Mouse (Mus musculus) neural tube, embryonic 11.5 days (tissue): ENCODE results near the gene Top3a. TPM values are rescaled to one million over a fixed set of nuclear protein-coding genes. Genes with fewer than 3 reads are reported as not detected.

ENCODE experiments used
- ATAC-seq: fragments of 200-750 bp; cut with Nextera tagmentation; 2 replicates; pipeline ENCODE4 v1.8.0; 2017; ENCODE audit warnings: moderate number of reproducible peaks, mild to moderate bottlenecking, moderate TSS enrichment, moderate library complexity; ENCODE audit not compliant: insufficient read depth, low FRiP score, low TSS enrichment
- DNase-seq: peaks from one replicate; pipeline ENCODE4 v3.0.0-alpha.2; 2015; ENCODE audit warnings: low spot score
- H3K27ac ChIP-seq: fragments of 300-500 bp; sonication (generic); 2 replicates; pipeline ENCODE4 v1.5.1; 2014; ENCODE audit warnings: low read depth, mild to moderate bottlenecking, low read length
- H3K27me3 ChIP-seq: fragments of 300-500 bp; sonication (generic); 2 replicates; pipeline ENCODE4 v1.6.1; 2014; ENCODE audit warnings: mild to moderate bottlenecking, low read length, mixed read lengths; ENCODE audit not compliant: control insufficient read depth, insufficient read depth
- H3K36me3 ChIP-seq: fragments of 300-500 bp; sonication (generic); 2 replicates; pipeline ENCODE4 v1.6.1; 2014; ENCODE audit warnings: mild to moderate bottlenecking, low read length, moderate library complexity, mixed read lengths; ENCODE audit not compliant: control insufficient read depth, insufficient read depth
- H3K4me1 ChIP-seq: fragments of 300-500 bp; sonication (generic); 2 replicates; pipeline ENCODE4 v1.6.1; 2014; ENCODE audit warnings: low read length, mixed read lengths; ENCODE audit not compliant: control insufficient read depth, insufficient read depth
- H3K4me2 ChIP-seq: fragments of 300-500 bp; sonication (generic); 2 replicates; pipeline ENCODE4 v1.6.1; 2014; ENCODE audit warnings: low read depth, mild to moderate bottlenecking, moderate library complexity
- H3K4me3 ChIP-seq: fragments of 300-500 bp; sonication (generic); 2 replicates; pipeline ENCODE4 v1.5.1; 2014; ENCODE audit warnings: low read depth, low read length
- H3K9ac ChIP-seq: fragments of 300-500 bp; sonication (generic); 2 replicates; pipeline ENCODE4 v1.6.1; 2014; ENCODE audit warnings: mild to moderate bottlenecking, low read length
- H3K9me3 ChIP-seq: fragments of 300-500 bp; sonication (generic); 2 replicates; pipeline ENCODE4 v1.6.1; 2016; ENCODE audit warnings: low read length; ENCODE audit not compliant: control insufficient read depth
- WGBS: fragments of 180-500 bp; shearing (Covaris S2); extraction: QIAGEN DNeasy Blood & Tissue Kit; methylation state at CpG from one replicate; pipeline ENCODE4 v1.1.7; 2014; 5-methylcytosine and 5-hydroxymethylcytosine counted together
- polyA plus RNA-seq: library from polyadenylated mRNA; unstranded; fragments of >200 nt; fragmentation: Nextera tagmentation; extraction: Ambion mirVana; gene quantifications from 2 replicates; pipeline ENCODE4 v1.2.1, GENCODE M21; 2014

The Top3a gene
- polyA plus RNA-seq, 1 experiment from 2014 or later = 17.1 TPM

GRCm38 (mm10) chr11:60712639-60713255 is 64.4 kb downstream of the Top3a start:
- no peaks in the 10 kb centered on the region for H3K27me3 ChIP-seq
- no peak overlapping the region for H3K27ac ChIP-seq
- H3K9ac ChIP-seq = no peak overlapping the region
- ATAC-seq (no peak), DNase-seq (no peak)
- WGBS = 94% methylated on average over 13 of the region's 13 CpGs
- H3K36me3 ChIP-seq = peaks cover 61% of the 10 kb centered on the region
- H3K4me3 ChIP-seq = no peak overlapping the region
- H3K4me2 ChIP-seq = no peak overlapping the region
- H3K4me1 ChIP-seq = no peaks in the 10 kb centered on the region
- no peaks in the 10 kb centered on the region for H3K9me3 ChIP-seq

- ATAC-seq (no peak), DNase-seq (no peak)
- H3K4me3 ChIP-seq = no peak overlapping the region
- 96% methylated on average over 18 of the region's 18 CpGs for WGBS
- H3K27ac ChIP-seq = no peak overlapping the region
- no peak overlapping the region for H3K4me2 ChIP-seq
- H3K36me3 ChIP-seq = peaks cover 63% of the 10 kb centered on the region
- H3K9ac ChIP-seq = no peak overlapping the region
- no peaks in the 10 kb centered on the region for H3K27me3 ChIP-seq
- no peaks in the 10 kb centered on the region for H3K4me1 ChIP-seq
- no peaks in the 10 kb centered on the region for H3K9me3 ChIP-seq
Measured at GRCm38 (mm10) chr11:60712040-60712439, 65.1 kb downstream of the Top3a start.

- 96% methylated on average over 15 of the region's 17 CpGs for WGBS
- H3K4me1 ChIP-seq = no peaks in the 10 kb centered on the region
- ATAC-seq = no peak
Measured at GRCm38 (mm10) chr11:60711218-60711617, 65.9 kb downstream of the Top3a start.

GRCm38 (mm10) chr11:60709481-60710465 is 67.4 kb downstream of the Top3a start:
- DNase-seq = no peak
- H3K4me2 ChIP-seq = no peak overlapping the region
- no peak overlapping the region for H3K4me3 ChIP-seq
- no peaks in the 10 kb centered on the region for H3K9me3 ChIP-seq
- no peaks in the 10 kb centered on the region for H3K4me1 ChIP-seq
- 95% methylated on average over 45 of the region's 45 CpGs for WGBS
- H3K9ac ChIP-seq = no peak overlapping the region
- no peak overlapping the region for H3K27ac ChIP-seq
- H3K36me3 ChIP-seq = peaks cover 62% of the 10 kb centered on the region
- H3K27me3 ChIP-seq = no peaks in the 10 kb centered on the region
- no peak for ATAC-seq

More at GRCm38 (mm10) chr11:60711218-60711617, 65.9 kb downstream of the Top3a start:
- no peak for DNase-seq
- Histone ChIP-seq H3K27me3 (no peaks in the 10 kb centered on the region), H3K9ac (no peak overlapping the region), H3K4me3 (no peak overlapping the region), H3K27ac (no peak overlapping the region), H3K9me3 (no peaks in the 10 kb centered on the region), H3K4me2 (no peak overlapping the region), H3K36me3 (peaks cover 62% of the 10 kb centered on the region)

GRCm38 (mm10) chr11:60708631-60709030 is 68.5 kb downstream of the Top3a start:
- peaks cover 61% of the 10 kb centered on the region for H3K36me3 ChIP-seq
- 83% methylated on average over 10 of the region's 10 CpGs for WGBS
- no peak overlapping the region for H3K9ac ChIP-seq
- H3K4me1 ChIP-seq = no peaks in the 10 kb centered on the region
- H3K27ac ChIP-seq = no peak overlapping the region
- H3K27me3 ChIP-seq = no peaks in the 10 kb centered on the region
- no peak for DNase-seq
- H3K4me2 ChIP-seq = no peak overlapping the region
- H3K9me3 ChIP-seq = no peaks in the 10 kb centered on the region
- ATAC-seq = no peak
- H3K4me3 ChIP-seq = no peak overlapping the region

GRCm38 (mm10) chr11:60707672-60708071 is 69.5 kb downstream of the Top3a start:
- DNase-seq (no peak), ATAC-seq (no peak)
- WGBS = 88% methylated on average over 3 of the region's 3 CpGs
- Histone ChIP-seq H3K9me3 (no peaks in the 10 kb centered on the region), H3K36me3 (peaks cover 52% of the 10 kb centered on the region), H3K27me3 (no peaks in the 10 kb centered on the region), H3K4me1 (0 out of 2 replicates have a peak, but pooled peaks cover 2% of the 10 kb centered on the region), H3K27ac (no peak overlapping the region), H3K9ac (no peak overlapping the region), H3K4me2 (no peak overlapping the region), H3K4me3 (no peak overlapping the region)

- no peak for DNase-seq
- H3K27me3 ChIP-seq = no peaks in the 10 kb centered on the region
- H3K9me3 ChIP-seq = no peaks in the 10 kb centered on the region
- H3K27ac ChIP-seq = no peak overlapping the region
- ATAC-seq = no peak
- no peak overlapping the region for H3K9ac ChIP-seq
- 89% methylated on average over 14 of the region's 14 CpGs for WGBS
- H3K4me2 ChIP-seq = no peak overlapping the region
- H3K4me1 ChIP-seq = peaks cover 2% of the 10 kb centered on the region; the same call in 1 of the 2 replicates
- no peak overlapping the region for H3K4me3 ChIP-seq
- peaks cover 47% of the 10 kb centered on the region for H3K36me3 ChIP-seq
Measured at GRCm38 (mm10) chr11:60706696-60707480, 70.3 kb downstream of the Top3a start.

GRCm38 (mm10) chr11:60706076-60706475 is 71.1 kb downstream of the Top3a start:
- Histone ChIP-seq H3K9ac (no peak overlapping the region), H3K27me3 (no peaks in the 10 kb centered on the region), H3K4me1 (peaks cover 7% of the 10 kb centered on the region), H3K4me3 (no peak overlapping the region), H3K27ac (no peak overlapping the region), H3K4me2 (no peak overlapping the region), H3K9me3 (no peaks in the 10 kb centered on the region), H3K36me3 (peaks cover 40% of the 10 kb centered on the region)
- ATAC-seq (no peak), DNase-seq (no peak)
- WGBS = 92% methylated on average over 7 of the region's 7 CpGs
